Mouse (Mus musculus): ENCODE results near the gene Chst10. TPM values are rescaled to one million over a fixed set of nuclear protein-coding genes. Genes with fewer than 3 reads are reported as not detected.
A peak's percentile ranks its signal among the peaks of the same experiment; 100 is the strongest.

Chst10 gene
- total RNA-seq, 1 experiment from 2014 or later, result 1.4 TPM

GRCm38 (mm10) chr1:38869398-38870195, 28.4 kb downstream of the Chst10 start:
- DNase-seq, result no peak

- DNase-seq, result no peak
Measured at GRCm38 (mm10) chr1:38866242-38866641, 31.7 kb downstream of the Chst10 start.

GRCm38 (mm10) chr1:38864341-38864740, 33.6 kb downstream of the Chst10 start:
- DNase-seq, result no peak

DNA sequence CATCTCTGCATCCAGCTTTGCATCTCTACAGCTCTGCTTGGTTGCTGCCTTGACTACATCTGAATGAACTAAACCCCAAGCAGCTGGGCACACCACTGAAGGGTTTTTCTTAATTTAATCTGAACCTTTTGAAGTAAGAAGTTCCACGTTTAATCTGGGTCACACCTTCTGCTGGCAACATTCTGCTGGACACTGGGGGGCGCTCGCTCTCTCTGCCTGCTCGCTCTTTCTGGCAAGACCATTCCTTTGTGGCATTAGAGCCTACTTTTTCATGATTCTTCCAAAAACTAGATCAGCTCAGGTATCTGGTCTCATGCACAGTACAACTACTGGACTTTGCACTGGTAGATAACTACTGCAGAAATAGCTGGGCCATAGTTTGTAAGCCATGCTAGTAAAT, 35.7 kb downstream of the Chst10 start:
- DNase-seq, result peak; percentile 57

- DNase-seq, result no peak
Measured at GRCm38 (mm10) chr1:38860867-38861524, 37.0 kb downstream of the Chst10 start.

DNA sequence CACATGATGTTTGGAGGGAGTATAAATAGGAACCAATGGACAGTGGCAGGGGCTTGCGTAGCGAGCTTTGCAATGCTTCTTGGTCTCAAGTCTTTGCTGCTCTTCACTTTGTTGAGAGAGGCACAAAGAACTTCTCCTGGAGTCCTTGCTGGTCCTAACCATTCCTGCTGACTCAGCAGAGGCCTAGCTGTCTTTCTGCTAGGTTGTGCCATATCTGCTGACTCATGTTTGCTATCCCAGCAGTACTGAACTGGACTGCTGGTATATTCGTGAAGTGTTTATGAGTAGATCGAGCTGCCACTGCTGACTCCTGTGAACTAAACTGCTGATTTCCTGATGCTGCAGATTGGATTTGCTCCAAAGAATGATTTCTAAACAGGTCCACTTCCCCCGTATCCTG, 37.8 kb downstream of the Chst10 start:
- DNase-seq, result no peak

DNA sequence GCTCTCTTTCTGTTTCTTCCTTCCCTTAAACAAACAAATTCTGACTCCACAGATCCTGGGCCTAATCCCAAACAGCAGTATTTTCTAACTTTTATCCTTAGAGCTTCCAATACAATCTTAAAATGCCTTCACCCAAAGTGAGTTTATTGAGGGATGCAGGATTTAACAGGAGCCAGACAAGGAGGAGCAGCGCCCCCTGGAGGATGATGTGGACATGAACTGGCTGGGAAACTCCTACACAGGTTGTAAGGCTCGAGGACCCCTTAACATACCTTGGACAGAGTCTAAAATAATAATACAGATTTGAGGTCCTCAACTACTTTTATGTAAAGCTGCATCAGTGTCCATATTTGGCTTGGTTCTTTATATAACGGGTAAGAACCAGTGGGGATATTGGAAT, 41.8 kb downstream of the Chst10 start:
- peak; percentile 74 for DNase-seq

GRCm38 (mm10) chr1:38852250-38852649, 45.7 kb downstream of the Chst10 start:
- no peak for DNase-seq

DNA sequence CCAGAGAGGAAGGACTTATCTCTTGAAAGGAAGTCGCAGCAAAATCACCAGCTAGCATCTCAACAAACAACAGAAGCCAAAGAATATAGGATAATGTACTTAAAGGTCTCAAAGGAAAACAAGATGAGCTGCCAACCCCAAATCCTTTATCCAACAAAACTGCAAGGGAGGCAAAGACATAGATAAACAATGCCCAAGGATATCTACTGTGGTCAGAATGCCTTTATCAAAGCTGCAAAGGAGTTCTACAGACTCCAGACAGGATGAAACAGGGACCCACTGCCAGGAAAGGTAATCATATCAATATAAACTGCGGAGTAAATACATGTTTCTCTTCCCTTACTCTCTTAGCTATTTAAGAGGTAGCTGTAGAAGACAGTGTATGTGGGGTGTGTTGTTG, 47.3 kb downstream of the Chst10 start:
- DNase-seq, result no peak

DNA sequence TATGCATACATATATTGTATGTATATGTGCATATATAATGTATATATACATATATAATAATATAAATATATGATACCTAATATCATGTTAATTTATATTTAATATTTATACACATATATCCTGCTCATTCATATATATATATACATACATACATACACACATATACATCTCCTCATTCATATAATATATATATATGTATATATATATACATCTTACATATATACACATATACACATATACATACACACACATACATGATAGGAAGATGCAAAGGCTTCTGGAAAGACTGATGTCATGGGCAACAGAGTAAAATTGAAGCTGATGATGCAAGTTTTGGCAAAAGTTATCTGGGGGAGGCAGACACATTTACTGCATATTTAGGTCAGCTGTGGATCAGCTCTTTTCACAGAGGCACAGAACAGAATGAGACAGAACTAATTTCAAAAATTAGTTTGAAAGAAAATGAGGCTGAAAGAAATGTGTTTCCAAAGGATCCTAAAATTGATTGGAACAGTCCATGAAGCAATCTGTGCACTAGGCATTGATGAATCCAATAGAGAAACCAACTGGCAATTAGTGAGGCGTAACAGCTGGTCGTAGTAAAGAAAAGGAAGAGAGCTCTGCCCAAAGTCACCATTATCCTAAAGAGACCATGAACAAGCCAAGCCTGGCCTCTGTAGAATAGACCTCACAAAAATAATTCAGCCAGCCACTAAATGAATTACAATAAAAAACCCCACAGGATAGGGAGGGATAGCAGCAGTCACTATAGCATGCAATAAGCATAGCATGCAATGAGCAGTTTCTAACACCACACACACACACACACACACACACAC, 49.3 kb downstream of the Chst10 start:
- DNase-seq, result no peak

DNA sequence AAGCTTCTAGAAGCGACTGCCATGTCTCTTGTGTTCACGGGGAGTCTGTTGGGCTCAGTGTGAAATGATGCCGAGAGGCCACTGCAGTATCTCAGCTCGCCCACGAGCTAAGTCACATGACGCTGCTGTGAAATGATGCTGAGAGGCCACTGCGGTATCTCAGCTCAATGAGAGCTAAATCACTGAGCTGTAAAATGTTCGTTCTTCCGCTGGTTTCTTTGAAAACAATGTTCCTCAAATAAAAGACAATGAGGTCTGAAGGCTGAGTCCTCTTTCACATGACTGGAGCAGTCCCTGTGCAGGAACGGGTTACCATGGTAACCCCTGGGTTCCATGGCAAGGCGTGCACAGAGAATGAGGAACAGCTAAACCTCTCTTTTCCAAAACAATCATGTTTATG, 50.0 kb downstream of the Chst10 start:
- DNase-seq, result no peak

- DNase-seq, result no peak
Measured at GRCm38 (mm10) chr1:38843275-38843674, 54.7 kb downstream of the Chst10 start.

- DNase-seq, result no peak
Measured at GRCm38 (mm10) chr1:38842861-38843260, 55.1 kb downstream of the Chst10 start.

GRCm38 (mm10) chr1:38839944-38840343, 58.0 kb downstream of the Chst10 start:
- no peak for DNase-seq

- peak; percentile 24 for DNase-seq
Measured at GRCm38 (mm10) chr1:38836477-38836872, 61.5 kb downstream of the Chst10 start, which contains the start of gene Lonrf2. Lonrf2 (minus strand) TSS chr1:38836711.

GRCm38 (mm10) chr1:38835568-38836476, 62.1 kb downstream of the Chst10 start:
- peak; percentile 52 for DNase-seq

DNA sequence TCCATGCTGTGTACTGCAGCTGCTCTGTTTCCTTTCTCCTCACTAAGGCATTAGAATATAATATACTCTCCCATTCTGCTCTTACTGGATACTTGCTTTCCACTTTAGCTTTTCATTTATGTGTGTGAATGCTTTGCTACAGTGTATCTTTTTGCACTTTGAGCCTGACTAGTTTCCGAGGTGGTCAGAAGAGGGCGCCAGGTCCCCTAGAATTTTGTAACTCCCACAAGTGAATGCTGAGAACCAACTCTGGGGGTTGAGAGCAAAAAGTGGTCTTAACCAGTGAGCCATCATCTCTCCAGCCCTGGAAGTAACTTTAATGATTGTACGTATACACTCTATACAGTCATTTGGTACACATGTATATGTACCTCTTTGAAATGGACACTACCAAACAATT, 63.1 kb downstream of the Chst10 start:
- peak; percentile 26 for DNase-seq

- no peak for DNase-seq
Measured at GRCm38 (mm10) chr1:38824926-38825325, 73.0 kb downstream of the Chst10 start.

DNA sequence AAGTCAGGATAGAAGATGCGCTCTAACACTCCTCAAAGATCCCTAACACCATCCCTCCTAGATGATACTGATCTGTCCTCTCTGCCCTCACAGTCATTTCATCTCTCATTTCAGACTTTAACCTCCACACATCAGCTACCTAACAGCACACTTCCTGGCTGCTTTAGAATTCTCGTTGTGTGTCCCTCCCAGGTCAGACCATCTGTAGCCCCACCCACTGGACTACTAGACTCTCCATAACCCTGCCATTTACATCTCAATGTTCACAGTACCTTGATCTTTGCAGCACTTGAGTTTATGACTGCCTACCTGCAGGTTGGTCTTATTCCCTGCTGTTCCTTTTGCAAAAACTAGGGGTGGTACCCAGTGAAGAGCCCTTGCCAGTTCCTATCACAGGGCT, 74.1 kb downstream of the Chst10 start:
- no peak for DNase-seq

GRCm38 (mm10) chr1:38819691-38820090, 78.3 kb downstream of the Chst10 start:
- no peak for DNase-seq

DNA sequence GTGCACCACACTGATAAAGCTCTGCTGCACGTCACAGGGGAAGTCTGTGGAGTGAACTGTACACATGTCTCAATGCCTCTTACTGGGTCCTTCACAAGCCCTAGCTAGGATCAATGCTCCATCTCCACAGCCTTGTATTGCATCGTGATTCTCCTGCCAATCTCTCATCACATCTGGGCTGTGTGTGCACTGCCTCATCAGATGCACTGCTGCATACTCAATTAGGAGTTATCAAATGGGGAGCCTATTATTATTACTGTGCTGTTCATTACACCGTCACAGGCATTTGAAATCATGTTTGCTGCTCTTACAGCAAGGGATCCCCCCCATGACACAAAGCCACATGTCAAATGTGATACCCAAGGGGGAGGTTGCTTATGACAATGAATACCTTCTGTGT, 80.3 kb downstream of the Chst10 start:
- no peak for DNase-seq

DNA sequence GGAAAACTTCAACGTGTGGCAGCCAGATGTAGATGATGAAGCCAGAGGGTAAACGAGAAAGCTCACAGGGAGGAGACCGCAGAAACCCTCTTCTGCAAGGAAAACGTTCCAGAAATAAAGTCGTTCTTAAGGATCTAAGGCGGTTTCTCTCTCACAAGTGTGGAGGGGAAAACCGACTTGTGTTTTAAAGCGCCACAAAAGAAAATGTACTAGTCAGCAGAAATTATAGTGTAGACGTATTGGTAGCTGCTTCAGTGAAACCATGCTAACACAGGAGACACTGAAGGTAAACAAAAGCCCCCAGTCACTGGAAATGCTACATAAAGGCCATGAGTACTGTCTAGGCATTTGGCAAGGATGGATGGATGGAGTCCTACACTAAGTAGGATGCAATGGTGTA, 80.7 kb downstream of the Chst10 start:
- no peak for DNase-seq

All from adrenal gland, postnatal 14 days (tissue).